Mouse (Mus musculus) monocyte, adult 5-6 weeks (primary cell): ENCODE results near the gene Cnpy4. TPM values are rescaled to one million over a fixed set of nuclear protein-coding genes. Genes with fewer than 3 reads are reported as not detected.

Experiments
- ATAC-seq: fragments of 153-309, 156-312 bp; replicated peaks from 2 replicates; pipeline ENCODE4 v1.8.0; 2017; ENCODE audit warnings: mild to moderate bottlenecking; ENCODE audit not compliant: low TSS enrichment, insufficient number of reproducible peaks, severe bottlenecking, poor library complexity, low FRiP score
- total RNA-seq: library from RNA; stranded (forward); fragments of 200-1000, 200-491, 200-594 nt; gene quantifications from 3 replicates; pipeline ENCODE4 v1.2.3, GENCODE M21; 2017

Gene Cnpy4
- 38.5 to 45.5 TPM (median 43.7 TPM) in 3 replicates for total RNA-seq

DNA sequence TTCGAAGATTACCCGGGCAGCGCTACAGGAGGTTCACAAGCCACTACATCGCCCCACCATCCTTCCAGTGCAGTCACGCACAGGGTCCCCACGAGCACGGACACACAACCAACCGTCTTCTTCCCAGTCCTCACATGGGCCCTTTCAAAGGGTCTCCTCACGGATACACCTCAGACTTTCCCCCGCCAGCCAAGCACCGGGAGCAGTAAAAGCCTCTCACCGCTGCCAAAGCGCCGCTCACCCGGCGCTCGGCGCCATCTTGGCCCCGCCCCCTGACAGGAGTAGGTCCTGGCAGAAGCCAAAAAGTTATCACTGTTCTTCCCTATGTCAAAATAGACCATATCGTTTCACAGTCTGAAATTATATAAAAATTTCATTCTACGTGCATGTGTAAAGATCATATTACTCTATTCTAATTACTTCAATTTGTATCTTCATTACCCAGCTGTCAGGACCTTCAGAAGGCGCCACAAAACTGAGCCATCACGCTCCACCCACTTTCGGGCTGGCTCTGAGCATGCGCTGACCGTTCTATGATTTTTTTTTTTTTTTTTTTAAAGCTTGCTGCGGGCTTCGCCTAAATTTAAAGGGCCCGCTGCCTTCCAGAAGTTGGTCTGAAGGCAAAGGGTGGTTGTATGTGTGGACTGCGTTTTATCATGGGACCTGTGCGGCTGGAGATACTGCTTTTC is at the start of gene Cnpy4, which contains the start of gene Taf6:
Cnpy4 (plus strand) TSS at position 536 of the 689 bp plus-strand sequence.
Taf6 (minus strand) TSS at position 502 of the 689 bp plus-strand sequence.
- ATAC-seq, result peak; percentile 62

DNA sequence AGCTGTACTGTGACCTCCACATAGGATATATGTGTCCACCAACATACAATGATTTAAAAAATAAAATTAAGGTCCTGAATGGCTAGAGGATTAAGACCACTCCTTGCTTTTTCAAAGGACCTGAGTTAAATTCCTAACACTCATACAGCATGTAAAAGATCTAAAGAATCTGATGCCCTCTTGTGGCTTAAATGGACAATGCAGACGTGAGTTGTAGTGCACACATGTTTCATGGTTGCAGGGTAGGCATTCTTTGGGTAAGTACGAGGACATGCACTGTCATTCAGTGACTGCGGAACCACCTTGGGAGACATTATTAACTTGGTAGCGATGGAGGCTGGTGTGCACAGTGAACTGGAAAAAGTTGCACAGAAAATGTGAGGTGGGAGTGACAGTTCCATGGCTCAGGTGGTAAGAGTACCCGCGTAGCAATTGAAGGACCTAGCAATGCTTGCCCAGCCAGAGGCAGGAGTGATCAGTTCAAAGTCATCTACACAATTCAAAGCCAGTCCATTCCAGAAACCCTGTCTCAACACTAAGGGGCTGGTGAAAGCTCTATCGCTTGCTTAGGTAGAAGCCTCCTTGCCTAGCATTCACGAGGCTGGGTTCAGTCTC is 49.2 kb upstream of the Cnpy4 start:
- peak; percentile 80 for ATAC-seq

DNA sequence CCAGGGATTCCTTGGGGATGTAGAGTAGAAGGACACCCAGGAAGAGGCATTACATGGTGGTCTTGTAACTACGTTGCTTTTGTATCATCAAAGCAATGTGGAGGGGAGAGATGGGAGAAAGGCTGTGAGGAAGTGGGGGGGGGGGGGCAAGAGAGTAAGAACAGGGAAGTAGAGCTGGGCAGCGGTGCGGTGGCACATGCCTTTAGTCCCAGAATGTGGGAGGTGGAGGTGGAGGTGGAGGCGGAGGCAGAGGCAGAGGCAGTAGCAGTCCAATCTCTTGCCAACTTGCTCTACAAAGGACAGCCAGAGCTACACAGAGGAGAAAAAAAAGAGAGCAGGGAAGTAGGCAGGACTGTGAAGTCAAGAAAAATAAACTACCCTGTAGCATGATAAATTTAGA is 48.7 kb upstream of the Cnpy4 start:
- no peak for ATAC-seq

DNA sequence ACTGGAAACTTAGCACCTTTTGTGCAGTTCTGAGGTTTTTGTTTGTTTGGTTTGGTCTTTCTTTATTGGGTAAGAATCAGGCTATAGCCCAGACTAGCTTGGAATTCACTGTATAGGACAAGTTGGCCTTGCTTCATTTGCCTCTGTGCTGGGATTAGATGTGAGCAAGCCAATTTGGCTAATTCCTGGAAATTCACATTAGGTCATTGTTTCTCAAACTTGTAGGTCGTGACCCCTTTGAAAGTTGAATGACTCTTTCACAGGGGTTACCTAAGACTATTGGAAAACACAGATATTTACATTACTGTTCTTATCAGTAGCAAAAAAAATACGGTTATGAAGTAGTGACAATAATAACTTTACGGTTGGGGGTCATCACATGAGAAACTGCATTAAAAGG is 32.9 kb upstream of the Cnpy4 start:
- ATAC-seq, result no peak

DNA sequence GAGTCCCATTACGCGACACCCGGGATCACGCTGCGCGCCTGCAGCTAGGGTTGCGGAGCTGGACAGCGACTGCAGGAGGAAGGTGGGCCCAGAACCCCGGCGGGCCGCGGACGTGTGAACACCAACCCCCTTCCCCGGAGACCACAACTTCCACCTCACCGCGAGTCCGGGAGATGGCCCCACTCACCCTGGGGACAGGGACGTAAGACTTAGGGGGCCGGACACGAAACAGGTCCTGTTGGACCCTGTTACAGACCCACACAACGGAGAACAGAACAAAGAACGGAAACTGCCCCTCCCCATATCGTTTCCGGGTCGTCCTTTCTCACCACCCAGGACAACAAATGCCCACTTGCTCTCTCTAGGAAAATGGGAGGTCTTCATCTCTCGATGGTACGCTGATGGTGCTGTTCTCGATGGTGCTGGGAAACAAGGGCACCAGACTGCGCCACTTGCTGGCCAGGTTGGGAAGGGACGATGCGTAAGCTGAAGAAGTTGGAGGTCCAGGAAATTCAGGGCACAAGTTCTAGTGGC is 31.8 kb upstream of the Cnpy4 start, which contains the start of gene Zfp113:
Zfp113 (minus strand) TSS at position 302 of the 534 bp plus-strand sequence.
- peak; percentile 97 for ATAC-seq

DNA sequence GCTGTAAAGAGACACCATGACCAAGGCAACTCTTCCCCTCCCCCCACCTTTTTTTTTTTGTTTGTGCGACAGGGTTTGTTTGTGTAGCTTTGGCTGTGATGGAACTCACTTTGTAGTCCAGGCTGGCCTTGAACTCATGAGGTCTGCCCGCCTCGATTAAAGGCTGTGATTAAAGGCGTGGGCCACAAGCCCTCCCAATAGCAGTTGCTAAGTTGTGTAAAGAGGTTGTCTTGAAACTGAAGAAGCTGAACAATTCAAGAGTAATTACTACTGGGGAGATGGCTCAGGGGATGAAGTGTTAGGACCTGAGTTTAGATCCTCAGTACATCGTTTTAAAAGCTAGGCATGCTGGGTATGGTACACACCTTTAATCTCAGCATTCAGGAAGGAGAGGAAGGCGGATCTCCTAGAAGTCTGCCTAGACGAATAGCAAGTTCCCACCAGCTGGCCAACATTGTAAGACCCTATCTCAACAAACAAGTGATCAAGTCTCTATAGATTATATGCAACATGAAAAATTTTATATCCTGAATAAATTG is 27.0 kb upstream of the Cnpy4 start:
- no peak for ATAC-seq

DNA sequence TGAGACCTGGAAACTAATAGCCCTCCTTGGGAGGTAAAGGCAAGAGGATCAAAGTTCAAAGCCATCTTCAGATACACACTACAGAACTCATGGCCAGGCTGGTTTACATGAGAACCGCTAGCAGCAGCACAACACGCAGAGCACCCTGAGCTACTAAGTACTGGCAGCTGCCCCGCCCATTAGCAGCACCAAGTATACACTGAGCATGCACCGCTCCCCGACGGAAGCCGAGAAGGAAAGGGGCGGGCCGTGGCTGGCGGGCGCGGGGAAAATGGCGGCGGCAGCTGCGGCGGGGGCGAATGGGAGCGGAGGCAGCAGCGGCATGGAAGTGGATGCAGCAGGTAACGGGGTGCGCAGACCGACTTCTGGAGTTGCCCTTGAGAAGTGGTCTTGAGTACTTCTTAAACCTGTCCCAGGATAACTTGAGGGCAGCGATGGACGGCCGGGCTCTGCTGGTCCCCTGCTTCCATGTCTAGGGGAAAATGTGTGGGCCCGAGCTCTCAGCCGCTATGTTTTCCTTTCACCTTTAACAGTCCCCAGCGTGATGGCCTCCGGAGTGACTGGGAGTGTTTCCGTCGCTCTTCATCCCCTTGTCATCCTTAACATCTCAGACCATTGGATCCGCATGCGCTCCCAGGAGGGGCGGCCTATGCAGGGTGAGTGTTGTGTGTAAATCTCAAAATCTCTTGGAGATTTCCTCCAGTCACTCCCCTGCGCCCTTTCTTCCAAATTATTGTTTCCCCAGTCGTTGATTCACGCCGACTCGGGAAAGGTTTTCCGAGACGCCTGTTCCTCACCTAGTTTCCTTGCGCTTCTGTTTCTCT is 26.2 kb upstream of the Cnpy4 start, which contains the start of gene Cops6:
Cops6 (plus strand) TSS at position 230 of the 824 bp plus-strand sequence.
- ATAC-seq, result peak; percentile 96

DNA sequence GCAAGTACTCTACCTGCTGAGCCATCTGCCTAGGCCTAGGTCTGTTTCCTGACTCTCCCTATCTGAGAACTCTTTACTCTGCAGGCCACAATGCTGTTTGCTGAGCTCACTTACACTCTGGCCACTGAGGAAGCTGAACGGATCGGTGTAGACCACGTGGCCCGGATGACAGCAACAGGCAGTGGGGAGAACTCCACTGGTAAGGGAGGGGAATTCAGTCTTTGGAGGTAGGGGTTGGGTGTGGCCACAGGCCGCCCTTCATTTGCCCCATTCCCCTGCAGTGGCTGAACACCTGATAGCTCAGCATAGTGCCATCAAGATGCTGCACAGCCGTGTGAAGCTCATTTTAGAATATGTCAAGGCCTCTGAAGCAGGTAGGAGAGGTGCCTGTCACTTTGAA is 24.2 kb upstream of the Cnpy4 start:
- ATAC-seq, result no peak

DNA sequence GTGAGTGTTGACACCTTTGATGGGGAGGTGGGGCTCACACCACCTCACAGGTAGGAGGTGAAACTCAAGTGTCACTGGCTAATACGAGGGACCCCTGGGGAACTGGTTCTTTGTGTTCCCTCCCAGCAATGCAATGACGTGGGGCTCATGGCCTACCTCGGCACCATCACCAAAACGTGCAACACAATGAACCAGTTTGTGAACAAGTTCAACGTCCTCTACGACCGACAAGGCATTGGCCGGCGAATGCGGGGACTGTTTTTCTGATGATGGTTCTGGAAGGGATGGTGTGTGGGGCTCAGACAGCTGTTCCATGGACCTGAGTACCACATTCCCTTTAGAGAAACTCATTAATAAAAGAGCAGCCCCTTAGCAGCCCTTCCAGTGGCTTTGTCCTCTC is 23.7 kb upstream of the Cnpy4 start:
- no peak for ATAC-seq

DNA sequence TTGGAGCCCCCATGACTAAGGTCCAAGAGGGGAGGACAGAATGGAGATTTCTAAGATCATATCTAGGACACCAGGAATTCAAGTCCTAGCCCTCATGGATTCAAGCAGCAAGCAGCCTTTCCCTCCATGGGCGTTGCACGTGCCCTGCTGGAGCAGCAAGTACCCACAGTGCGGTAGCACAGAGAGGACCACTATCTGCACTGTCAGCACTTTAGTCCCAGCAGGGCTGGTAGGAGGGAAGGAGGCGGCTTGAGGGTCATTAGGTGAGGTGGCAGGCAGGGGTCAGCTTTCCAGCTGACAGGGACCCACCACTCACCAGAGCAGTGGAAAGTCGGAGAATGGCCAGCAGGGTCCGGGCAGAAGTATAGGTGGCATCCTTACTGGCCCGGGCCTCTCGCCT is 21.7 kb upstream of the Cnpy4 start:
- ATAC-seq, result no peak

DNA sequence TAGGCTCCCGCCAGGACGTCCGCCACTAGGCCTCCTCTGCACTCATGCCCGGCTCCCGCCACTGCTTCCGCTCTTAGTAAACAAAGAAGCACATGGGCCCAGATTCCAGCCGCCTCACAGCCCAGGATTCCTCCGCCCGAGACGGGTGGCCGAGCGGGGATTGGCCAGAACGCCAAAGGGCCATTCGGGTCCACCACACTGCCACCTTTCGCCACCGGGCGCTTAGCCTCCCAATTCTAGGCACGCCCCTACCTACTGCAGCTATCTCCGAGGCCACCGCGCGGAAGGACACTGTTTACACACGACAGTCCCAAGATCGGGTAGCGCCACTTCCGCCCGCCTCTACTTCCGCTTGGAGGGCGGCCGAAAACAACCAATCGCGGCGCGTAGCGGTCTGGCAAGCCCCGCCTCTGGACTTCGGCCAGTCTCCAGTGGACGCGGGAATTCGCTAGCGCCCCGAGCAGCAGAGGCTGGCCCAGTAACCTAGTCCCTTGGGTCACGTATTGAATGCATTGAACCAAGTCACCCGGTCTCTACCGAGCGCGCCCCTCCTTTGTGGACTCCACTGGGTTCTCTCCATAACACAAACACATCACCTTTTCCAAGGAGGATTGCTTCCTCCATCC is 16.2 kb upstream of the Cnpy4 start:
- peak; percentile 76 for ATAC-seq

DNA sequence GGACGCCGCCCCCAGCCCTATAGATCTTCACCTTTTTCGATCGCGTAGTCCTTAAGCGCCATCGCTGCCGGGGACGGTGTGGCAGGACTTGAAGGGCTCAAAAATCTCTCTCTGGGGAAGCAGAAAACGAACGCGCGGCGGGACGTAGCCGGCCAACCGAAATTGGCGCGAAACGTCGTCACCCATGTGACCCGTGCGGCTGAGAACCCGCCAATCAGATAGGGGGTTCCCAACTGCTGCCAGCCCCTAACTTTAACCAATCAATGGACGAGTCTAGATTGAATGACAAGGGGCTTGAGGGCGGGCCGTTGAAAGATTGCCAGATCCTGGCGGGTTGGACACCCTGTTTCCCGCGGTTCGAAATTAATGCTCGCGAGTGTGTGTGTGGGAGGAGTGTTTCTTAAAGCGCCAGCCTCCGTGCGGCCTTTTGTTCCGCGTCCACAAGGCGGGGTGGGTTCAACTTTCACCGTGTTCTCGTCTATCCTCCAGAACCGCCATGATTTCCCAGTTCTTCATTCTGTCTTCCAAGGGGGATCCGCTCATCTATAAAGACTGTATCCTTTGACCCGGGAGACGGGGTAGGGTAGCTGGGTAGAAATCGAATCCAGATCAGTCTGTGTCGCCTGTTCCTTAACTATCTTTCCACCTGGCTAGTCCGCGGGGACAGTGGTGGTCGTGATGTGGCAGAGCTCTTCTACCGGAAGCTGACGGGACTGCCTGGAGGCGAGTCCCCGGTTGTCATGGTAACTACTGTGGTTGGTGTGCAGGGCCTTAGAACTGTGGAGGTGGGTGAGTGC is 15.4 kb upstream of the Cnpy4 start, which contains the start of the genes Ap4m1 and Mcm7:
Ap4m1 (plus strand) TSS at position 308 of the 797 bp plus-strand sequence.
Mcm7 (minus strand) TSS at position 728 of the 797 bp plus-strand sequence.
- peak; percentile 87 for ATAC-seq

DNA sequence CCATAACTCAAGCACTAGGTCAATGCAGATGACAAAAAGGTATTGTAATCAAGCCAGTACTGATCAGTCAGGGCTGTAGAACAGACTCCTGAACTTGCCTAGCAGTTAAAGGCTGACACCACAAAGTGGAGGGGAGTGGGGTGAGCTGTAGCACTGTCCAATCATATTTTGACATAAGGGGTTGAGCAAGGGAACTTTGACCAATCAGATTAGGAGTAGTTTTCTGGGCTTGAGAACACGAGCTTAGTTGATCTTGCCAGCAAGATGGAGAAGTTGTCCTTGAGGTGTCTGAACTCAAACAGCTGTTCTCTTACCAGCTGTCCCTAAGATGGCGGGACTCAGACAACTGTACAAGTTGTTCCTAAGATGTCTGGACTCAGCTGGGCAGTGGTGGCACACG is 14.1 kb upstream of the Cnpy4 start:
- no peak for ATAC-seq

DNA sequence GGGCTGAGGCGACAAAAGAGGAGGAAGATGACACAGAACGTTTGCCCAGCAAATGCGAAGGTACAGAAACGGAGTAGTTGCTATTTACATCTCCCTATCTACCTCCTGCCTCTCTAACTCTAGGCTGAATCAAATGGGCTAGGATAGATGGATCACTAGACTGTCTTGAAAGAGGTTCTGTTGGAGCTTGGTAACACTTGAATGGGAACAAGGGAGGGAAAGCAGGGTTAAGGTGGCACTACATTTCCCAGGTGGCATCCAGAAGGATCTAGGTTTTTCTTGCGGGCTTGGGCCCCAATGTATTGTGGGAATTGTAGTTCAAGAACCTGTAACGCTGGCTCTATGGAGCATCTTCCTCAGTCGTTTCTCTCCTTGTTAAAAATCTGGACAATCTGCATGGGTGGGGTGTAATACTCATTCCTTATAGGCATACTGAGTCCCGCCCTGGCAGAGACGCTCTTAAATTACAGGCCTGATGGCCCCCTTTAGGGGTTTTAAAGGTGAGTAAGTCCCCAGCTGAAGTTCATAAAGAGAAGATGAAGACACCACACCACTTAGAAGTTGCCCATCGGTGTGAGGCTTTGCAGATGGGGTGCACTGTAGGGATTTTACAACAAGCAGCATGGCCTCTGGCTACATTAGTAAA is 499 bp downstream of the Cnpy4 start:
- ATAC-seq, result peak; percentile 82

DNA sequence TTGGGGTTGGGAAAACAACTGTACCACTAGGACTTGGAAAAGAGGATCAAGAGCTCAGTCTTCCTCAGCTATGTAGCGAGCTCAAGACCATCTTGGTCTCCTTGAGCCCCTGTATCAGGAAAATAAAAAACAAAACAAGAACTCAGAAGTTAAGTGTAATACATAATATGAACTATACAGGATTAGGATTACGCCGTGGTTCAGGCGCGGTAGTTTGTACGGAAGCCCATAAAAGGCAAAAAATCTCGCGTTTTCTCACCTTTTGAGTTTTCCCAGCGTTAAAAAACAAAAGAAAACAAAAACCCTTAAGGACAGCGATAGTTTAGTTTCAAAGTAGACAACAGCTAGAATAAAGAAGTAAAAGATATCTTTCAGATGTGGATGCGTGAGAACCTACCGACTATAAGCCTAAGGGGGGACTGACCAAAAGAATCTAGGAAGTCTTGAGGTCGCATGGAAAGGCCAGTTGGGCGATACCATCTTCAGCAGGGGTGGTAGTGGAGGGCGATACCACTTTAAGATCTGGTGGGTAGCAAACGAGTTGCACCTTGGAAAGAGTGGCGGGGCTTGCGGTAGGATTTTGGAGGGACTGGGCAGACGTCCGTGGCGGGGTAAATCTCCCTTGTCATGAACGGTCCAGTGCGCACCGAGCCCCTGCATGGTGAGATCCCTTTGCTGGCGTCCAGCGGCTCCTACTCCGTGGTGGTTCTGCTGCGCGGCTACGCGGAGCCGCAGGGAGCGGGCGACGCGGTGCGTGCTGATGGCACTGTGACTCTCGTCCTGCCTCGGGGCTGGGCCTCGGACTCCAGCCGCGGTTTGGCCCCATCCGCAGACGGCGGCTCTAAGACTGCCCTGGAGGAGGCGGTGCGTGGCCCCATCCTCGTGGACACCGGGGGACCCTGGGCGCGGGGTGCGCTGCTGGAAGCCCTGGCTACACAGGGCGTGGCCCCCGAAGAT is 6.8 kb downstream of the Cnpy4 start, which contains the start of gene Mblac1:
Mblac1 (plus strand) TSS at position 544 of the 957 bp plus-strand sequence.
- peak; percentile 73 for ATAC-seq

DNA sequence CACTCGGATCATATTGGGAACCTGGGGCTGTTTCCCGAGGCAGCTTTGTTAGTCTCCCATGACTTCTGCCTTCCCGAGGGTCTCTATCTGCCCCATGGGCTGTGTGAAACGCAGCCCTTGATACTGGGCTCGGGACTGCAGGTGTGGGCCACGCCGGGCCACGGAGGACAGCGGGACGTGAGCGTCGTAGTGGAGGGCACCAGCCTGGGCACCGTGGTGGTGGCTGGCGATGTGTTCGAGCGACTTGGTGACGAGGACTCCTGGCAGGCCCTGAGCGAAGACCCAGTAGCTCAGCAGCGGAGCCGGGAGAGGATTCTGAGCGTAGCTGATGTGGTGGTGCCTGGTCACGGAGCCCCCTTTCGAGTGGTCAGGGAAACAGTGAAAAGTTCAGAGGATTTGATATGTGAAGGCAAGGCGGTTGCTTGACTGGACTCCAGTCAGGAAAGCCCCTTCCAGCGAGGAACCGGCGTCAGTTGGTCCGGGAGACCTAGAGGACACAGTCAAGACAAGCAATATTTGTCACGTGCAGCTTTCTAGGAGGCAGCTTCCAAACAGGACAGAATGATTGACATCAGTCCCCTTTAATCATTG is 7.6 kb downstream of the Cnpy4 start:
- ATAC-seq, result no peak
